Mouse (Mus musculus) spleen, embryonic (tissue): ENCODE measurements around the gene Ecm1.

Source experiments
- CTCF ChIA-PET: fragments of 350-600 bp; sonication (Branson Sonifier 250); formaldehyde crosslinking; loops from one replicate; lab custom pipeline; 2022; lab: Charles Lee

Gene Ecm1

GRCm38 (mm10) chr3:95693821-95694807, 45.3 kb downstream of the Ecm1 start:
- CTCF ChIA-PET = interaction anchor here (0.6 kb wide), 1 partner anchor 156 kb away, joined by 4 read pairs; no protein-coding TSS in a partner anchor

GRCm38 (mm10) chr3:95692677-95693076, 46.7 kb downstream of the Ecm1 start:
- CTCF ChIA-PET = no interaction called here

GRCm38 (mm10) chr3:95690552-95690951, 48.8 kb downstream of the Ecm1 start:
- CTCF ChIA-PET = interaction anchor here (0.7 kb wide), 1 partner anchor 41 kb away, joined by 11 read pairs; no protein-coding TSS in a partner anchor

GRCm38 (mm10) chr3:95689940-95690339, 49.4 kb downstream of the Ecm1 start:
- CTCF ChIA-PET = no interaction called here

- CTCF ChIA-PET = no interaction called here
Observed at GRCm38 (mm10) chr3:95689171-95689915, 50.0 kb downstream of the Ecm1 start.

GRCm38 (mm10) chr3:95687524-95688421, 51.6 kb downstream of the Ecm1 start, which contains the start of gene Adamtsl4:
Adamtsl4 (minus strand) TSS chr3:95687917.
- CTCF ChIA-PET = no interaction called here

GRCm38 (mm10) chr3:95687168-95687523, 52.2 kb downstream of the Ecm1 start:
- CTCF ChIA-PET = no interaction called here

- CTCF ChIA-PET = no interaction called here
Observed at GRCm38 (mm10) chr3:95686492-95687167, 52.7 kb downstream of the Ecm1 start.

- CTCF ChIA-PET = interaction anchor here (0.6 kb wide), 2 partner anchors 16 to 169 kb away, joined by 5 to 6 read pairs; no protein-coding TSS in a partner anchor
Observed at GRCm38 (mm10) chr3:95685701-95686100, 53.7 kb downstream of the Ecm1 start.

- CTCF ChIA-PET = interaction anchor here (0.6 kb wide), 2 partner anchors 16 to 170 kb away, joined by 5 to 6 read pairs; no protein-coding TSS in a partner anchor
Observed at GRCm38 (mm10) chr3:95685301-95685700, 54.1 kb downstream of the Ecm1 start.

GRCm38 (mm10) chr3:95684846-95685245, 54.5 kb downstream of the Ecm1 start:
- CTCF ChIA-PET = interaction anchor here (0.6 kb wide), 1 partner anchor 16 kb away, joined by 6 read pairs; no protein-coding TSS in a partner anchor
